Mouse (Mus musculus) hindbrain, postnatal 0 days (tissue): ENCODE data around the gene N6amt1. TPM values are rescaled to one million over a fixed set of nuclear protein-coding genes. Genes with fewer than 3 reads are reported as not detected.
A peak's percentile ranks its signal among the peaks of the same experiment; 100 is the strongest.

ENCODE experiments used
- ATAC-seq: fragments of 200-750 bp; cut with Nextera tagmentation; 2 replicates; pipeline ENCODE4 v1.8.0; 2017; ENCODE audit warnings: mild to moderate bottlenecking, moderate TSS enrichment, moderate library complexity
- DNase-seq: peaks from one replicate; pipeline ENCODE4 v3.0.0-alpha.2; 2015; ENCODE audit warnings: low spot score
- H3K27ac ChIP-seq: fragments of 300-500 bp; sonication (generic); 2 replicates; pipeline ENCODE4 v1.5.1; 2014; ENCODE audit warnings: mild to moderate bottlenecking
- H3K27me3 ChIP-seq: fragments of 300-500 bp; sonication (generic); 2 replicates; pipeline ENCODE4 v1.6.1; 2014; ENCODE audit warnings: low read length, mixed read lengths; ENCODE audit not compliant: insufficient read depth
- H3K36me3 ChIP-seq: fragments of 300-500 bp; sonication (generic); 2 replicates; pipeline ENCODE4 v1.6.1; 2014; ENCODE audit warnings: low read length, mixed read lengths; ENCODE audit not compliant: insufficient read depth
- H3K4me1 ChIP-seq: fragments of 300-500 bp; sonication (generic); 2 replicates; pipeline ENCODE4 v1.6.1; 2014; ENCODE audit warnings: antibody characterized with exemption, low read length, mixed read lengths; ENCODE audit not compliant: insufficient read depth
- H3K4me2 ChIP-seq: fragments of 300-500 bp; sonication (generic); 2 replicates; pipeline ENCODE4 v1.6.1; 2014; ENCODE audit warnings: low read depth, mild to moderate bottlenecking, low read length, moderate library complexity, mixed read lengths
- H3K4me3 ChIP-seq: fragments of 300-500 bp; sonication (generic); 2 replicates; pipeline ENCODE4 v1.5.1; 2014; ENCODE audit warnings: low read length
- H3K9ac ChIP-seq: fragments of 300-500 bp; sonication (generic); replicated peaks from 2 replicates; pipeline ENCODE4 v1.6.1; 2014; ENCODE audit warnings: mild to moderate bottlenecking, low read length, moderate library complexity, mixed read lengths
- H3K9me3 ChIP-seq: fragments of 300-500 bp; sonication (generic); 2 replicates; pipeline ENCODE4 v1.6.1; 2016; ENCODE audit warnings: low read length, mixed read lengths
- CTCF ChIP-seq: IDR thresholded peaks from 2 replicates; pipeline ENCODE4 v1.5.1; 2016; ENCODE audit warnings: antibody characterized with exemption, control low read depth, low read depth
- WGBS: fragments of 180-500 bp; shearing (Covaris S2); extraction: QIAGEN DNeasy Blood & Tissue Kit; methylation state at CpG from one replicate; pipeline ENCODE4 v1.1.7; 2014; 5-methylcytosine and 5-hydroxymethylcytosine counted together
- polyA plus RNA-seq: library from polyadenylated mRNA; unstranded; fragments of >200 nt; fragmentation: Nextera tagmentation; extraction: Ambion mirVana; gene quantifications from 2 replicates; pipeline ENCODE4 v1.2.1, GENCODE M21; 2015
- total RNA-seq: library from RNA; depleted of rRNA; stranded (reverse); fragments of >200 nt; gene quantifications from 2 replicates; pipeline ENCODE4 v1.2.3, GENCODE M21; 2014; rRNA removed

N6amt1 gene
- 7.8 and 10.0 TPM in 2 replicates for total RNA-seq
- polyA plus RNA-seq, result 33.8 and 34.6 TPM in 2 replicates

DNA sequence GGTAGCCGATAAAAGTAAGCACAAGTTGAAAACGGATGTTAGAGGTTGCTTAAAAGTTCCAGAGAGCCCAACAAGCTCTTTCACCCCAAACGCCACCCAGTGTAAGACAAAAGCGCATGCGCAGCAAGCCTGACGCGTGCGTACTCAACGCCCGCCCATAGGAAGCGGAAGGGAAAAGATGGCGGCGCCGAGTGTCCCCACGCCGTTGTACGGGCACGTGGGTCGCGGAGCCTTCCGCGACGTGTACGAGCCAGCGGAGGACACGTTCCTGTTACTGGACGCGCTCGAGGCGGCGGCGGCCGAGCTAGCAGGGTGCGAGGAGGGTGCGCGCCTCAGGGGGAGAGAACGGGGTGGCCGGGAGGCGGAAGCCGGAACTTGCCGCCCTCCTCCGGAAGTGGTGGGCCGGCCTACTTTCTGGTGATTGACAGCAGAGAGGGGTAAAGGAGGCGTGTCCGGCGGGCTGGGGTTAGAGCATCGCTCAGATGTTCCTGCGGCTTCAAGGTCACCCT, at the start of gene N6amt1:
Gene N6amt1 (plus strand): TSS at position 111 of the 509 bp plus-strand sequence.
- WGBS, result under 1% methylated on average over 48 of the region's 48 CpGs
- no peaks in the 10 kb centered on the region for H3K4me1 ChIP-seq
- H3K27me3 ChIP-seq, result no peaks in the 10 kb centered on the region
- peak within 1 kb of the TSS; percentile 93 for H3K27ac ChIP-seq
- no peak for TF ChIP-seq CTCF
- 0 out of 2 replicates have a peak, but pooled peaks cover 5% of the 10 kb centered on the region for H3K36me3 ChIP-seq
- no peaks in the 10 kb centered on the region; the same call in 1 of the 2 replicates for H3K9me3 ChIP-seq
- H3K4me2 ChIP-seq, result peak within 1 kb of the TSS; percentile 51
- peak within 1 kb of the TSS; percentile 72 for H3K4me3 ChIP-seq
- peak within 1 kb of the TSS; percentile 70 for H3K9ac ChIP-seq
- ATAC-seq (peak; percentile 99), DNase-seq (peak; percentile 99)

GRCm38 (mm10) chr16:87305251-87306011, 48.6 kb upstream of the N6amt1 start:
- no peaks in the 10 kb centered on the region for H3K9me3 ChIP-seq
- DNase-seq (no peak), ATAC-seq (no peak)
- 78% methylated on average over 11 of the region's 11 CpGs for WGBS
- no peaks in the 10 kb centered on the region for H3K27me3 ChIP-seq
- no peak for TF ChIP-seq CTCF
- H3K9ac ChIP-seq, result no peak overlapping the region
- H3K4me3 ChIP-seq, result no peak overlapping the region
- no peaks in the 10 kb centered on the region for H3K4me1 ChIP-seq
- H3K27ac ChIP-seq, result no peak overlapping the region
- no peak overlapping the region for H3K4me2 ChIP-seq
- H3K36me3 ChIP-seq, result no peaks in the 10 kb centered on the region

DNA sequence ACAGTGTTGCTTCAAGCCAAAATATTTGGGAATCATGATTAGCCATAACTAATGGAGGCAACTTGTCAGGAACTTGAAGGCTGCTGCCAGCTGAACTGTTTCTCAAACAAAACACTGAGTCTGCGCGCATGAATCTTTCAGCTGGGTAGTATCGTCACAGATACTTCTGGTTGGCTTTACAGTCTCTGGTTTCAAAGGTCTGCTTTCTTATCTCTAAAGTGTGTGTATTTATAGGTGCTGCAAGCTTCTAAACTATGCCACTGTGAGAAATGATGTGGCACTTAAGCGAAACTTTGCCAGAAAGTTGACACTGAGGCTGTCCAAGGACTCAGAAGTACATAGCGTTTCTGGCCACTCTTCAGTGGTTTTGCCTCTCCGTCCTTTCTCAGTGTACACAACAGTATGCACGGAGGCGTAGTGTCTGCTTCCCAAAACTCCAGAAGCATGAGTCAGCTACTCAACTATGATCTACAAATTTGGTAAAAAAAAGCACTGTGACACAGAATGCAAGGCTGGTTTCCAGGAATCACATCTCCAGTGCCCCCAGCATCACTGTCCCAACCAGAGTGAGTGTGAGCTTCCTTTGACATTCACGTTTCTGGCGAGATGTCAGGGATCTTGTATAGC, 46.8 kb upstream of the N6amt1 start:
- 82% methylated on average over 10 of the region's 10 CpGs for WGBS
- ATAC-seq (no peak), DNase-seq (no peak)
- TF ChIP-seq CTCF, result no peak
- H3K36me3 ChIP-seq, result no peaks in the 10 kb centered on the region
- H3K4me1 ChIP-seq, result no peaks in the 10 kb centered on the region
- H3K27me3 ChIP-seq, result no peaks in the 10 kb centered on the region
- H3K4me3 ChIP-seq, result no peak overlapping the region
- H3K9me3 ChIP-seq, result no peaks in the 10 kb centered on the region
- no peak overlapping the region for H3K27ac ChIP-seq
- no peak overlapping the region for H3K9ac ChIP-seq
- no peak overlapping the region for H3K4me2 ChIP-seq

DNA sequence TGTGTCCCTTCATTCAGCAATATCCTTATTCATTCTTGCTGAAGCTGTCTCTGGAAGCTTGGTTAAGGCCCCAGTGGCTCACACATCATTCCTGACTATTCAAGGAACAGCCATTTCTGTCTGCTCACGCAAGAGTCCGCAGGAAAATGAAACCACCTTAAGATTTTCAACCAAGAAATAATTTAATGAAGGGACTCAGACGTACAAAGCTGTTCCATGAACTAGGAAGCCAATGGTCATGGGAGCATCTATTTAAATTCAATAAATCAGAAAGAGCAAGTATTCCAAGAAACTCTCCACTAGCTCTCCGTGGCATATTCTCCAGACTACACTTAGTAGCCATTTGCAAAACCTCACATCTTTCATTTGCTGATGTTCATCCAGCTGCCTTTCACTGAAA, 43.3 kb upstream of the N6amt1 start:
- no peaks in the 10 kb centered on the region for H3K27me3 ChIP-seq
- no peak overlapping the region for H3K9ac ChIP-seq
- H3K4me1 ChIP-seq, result no peaks in the 10 kb centered on the region
- no peak for TF ChIP-seq CTCF
- no peak overlapping the region for H3K27ac ChIP-seq
- no peak overlapping the region for H3K4me2 ChIP-seq
- ATAC-seq (no peak), DNase-seq (no peak)
- 88% methylated on average over 4 of the region's 4 CpGs for WGBS
- no peaks in the 10 kb centered on the region for H3K9me3 ChIP-seq
- no peaks in the 10 kb centered on the region for H3K36me3 ChIP-seq
- H3K4me3 ChIP-seq, result no peak overlapping the region

DNA sequence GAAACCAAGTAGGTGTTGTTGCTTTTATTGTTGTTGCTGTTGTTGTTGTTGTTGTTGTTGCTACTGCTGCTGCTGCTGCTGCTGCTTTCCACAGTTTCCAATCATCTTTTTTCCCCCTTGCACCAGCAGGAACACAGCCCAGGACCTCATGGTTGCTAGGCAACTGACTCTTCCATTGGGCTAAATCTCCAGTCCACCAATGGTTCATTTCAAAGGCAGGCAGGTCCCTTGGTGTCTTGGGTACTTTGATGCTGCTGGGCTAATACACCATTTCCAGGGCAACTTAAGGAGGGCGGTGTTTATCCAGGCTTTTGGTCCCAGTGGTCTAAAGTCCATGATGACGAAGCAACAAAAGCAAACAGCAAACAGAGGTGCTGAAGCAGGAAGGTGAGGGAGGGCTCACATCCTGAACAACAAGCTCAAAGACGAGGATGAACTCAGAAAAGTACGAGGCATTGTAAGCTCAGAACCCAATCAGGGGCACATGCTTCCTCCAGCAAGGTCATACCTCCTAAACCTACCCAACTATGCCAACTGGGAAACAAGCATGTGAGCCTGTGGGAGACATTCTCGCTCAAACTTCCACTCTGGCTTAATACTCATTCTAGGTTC, 35.7 kb upstream of the N6amt1 start:
- H3K27ac ChIP-seq, result no peak overlapping the region

GRCm38 (mm10) chr16:87318998-87319397, 35.0 kb upstream of the N6amt1 start:
- no peak overlapping the region for H3K9ac ChIP-seq
- H3K36me3 ChIP-seq, result no peaks in the 10 kb centered on the region
- 28% methylated on average over 5 of the region's 5 CpGs for WGBS
- H3K27me3 ChIP-seq, result no peaks in the 10 kb centered on the region
- no peak for TF ChIP-seq CTCF
- H3K9me3 ChIP-seq, result no peaks in the 10 kb centered on the region
- H3K27ac ChIP-seq, result no peak overlapping the region
- H3K4me3 ChIP-seq, result no peak overlapping the region
- 0 out of 2 replicates have a peak, but pooled peaks have one; percentile 47 for ATAC-seq
- no peak for DNase-seq
- peaks cover 8% of the 10 kb centered on the region for H3K4me1 ChIP-seq
- no peak overlapping the region for H3K4me2 ChIP-seq

More for the DNA sequence above, 35.7 kb upstream of the N6amt1 start:
- TF ChIP-seq CTCF, result no peak
- DNase-seq (peak; percentile 35), ATAC-seq (peak; percentile 58; the same call in 1 of the 2 replicates)
- Histone ChIP-seq H3K4me2 (no peak overlapping the region), H3K27me3 (no peaks in the 10 kb centered on the region), H3K9ac (no peak overlapping the region), H3K36me3 (no peaks in the 10 kb centered on the region), H3K4me3 (no peak overlapping the region), H3K9me3 (no peaks in the 10 kb centered on the region), H3K4me1 (peaks cover 8% of the 10 kb centered on the region)
- 44% methylated on average over 5 of the region's 5 CpGs for WGBS
